Mouse (Mus musculus) layer of hippocampus, adult 18-20 months (tissue): ENCODE measurements around the gene Kcnj10. TPM values are rescaled to one million over a fixed set of nuclear protein-coding genes. Genes with fewer than 3 reads are reported as not detected.

Source experiments
- DNase-seq, 2 experiments: peaks; one replicate each; pipeline ENCODE4 v3.0.0; 2022; ENCODE audit warnings: low spot score in 2 of 2
- total RNA-seq, 2 experiments: library from RNA; stranded (reverse); gene quantifications; 2 replicates each; pipeline ENCODE4 v1.2.3; 2021

Kcnj10 gene
- total RNA-seq, 2 experiments from 2014 or later = 82.6 to 88.4 TPM

GRCm38 (mm10) chr1:172376758-172377458 is 35.9 kb downstream of the Kcnj10 start:
- DNase-seq = no peak

GRCm38 (mm10) chr1:172380066-172380465 is 39.1 kb downstream of the Kcnj10 start:
- DNase-seq = no peak

- DNase-seq = no peak
Observed at GRCm38 (mm10) chr1:172382090-172382489, 41.1 kb downstream of the Kcnj10 start.

GRCm38 (mm10) chr1:172387246-172387645 is 46.2 kb downstream of the Kcnj10 start:
- peak in 1 of 2 experiments; percentile 37 for DNase-seq

- no peak for DNase-seq
Observed at GRCm38 (mm10) chr1:172390769-172391168, 49.8 kb downstream of the Kcnj10 start.

GRCm38 (mm10) chr1:172391807-172392581 is 51.0 kb downstream of the Kcnj10 start:
- DNase-seq = no peak

- DNase-seq = no peak
Observed at GRCm38 (mm10) chr1:172392643-172393170, 51.7 kb downstream of the Kcnj10 start.

- DNase-seq = no peak
Observed at GRCm38 (mm10) chr1:172393739-172394138, 52.7 kb downstream of the Kcnj10 start.

- DNase-seq = no peak
Observed at GRCm38 (mm10) chr1:172396996-172397752, 56.2 kb downstream of the Kcnj10 start.

GRCm38 (mm10) chr1:172406077-172406706 is 65.2 kb downstream of the Kcnj10 start:
- DNase-seq = no peak

GRCm38 (mm10) chr1:172408996-172409395 is 68.0 kb downstream of the Kcnj10 start:
- DNase-seq = peak in 1 of 2 experiments; percentile 59

GRCm38 (mm10) chr1:172409431-172409830 is 68.4 kb downstream of the Kcnj10 start:
- no peak for DNase-seq

GRCm38 (mm10) chr1:172410806-172411205 is 69.8 kb downstream of the Kcnj10 start:
- peak in 1 of 2 experiments; percentile 53 for DNase-seq

- DNase-seq = peak; percentile 38 to 87
Observed at GRCm38 (mm10) chr1:172412204-172412603, 71.2 kb downstream of the Kcnj10 start.

GRCm38 (mm10) chr1:172413491-172414230 is 72.7 kb downstream of the Kcnj10 start:
- no peak for DNase-seq

GRCm38 (mm10) chr1:172414231-172414585 is 73.2 kb downstream of the Kcnj10 start:
- DNase-seq = no peak

- no peak for DNase-seq
Observed at GRCm38 (mm10) chr1:172415061-172415460, 74.1 kb downstream of the Kcnj10 start.

GRCm38 (mm10) chr1:172418173-172418572 is 77.2 kb downstream of the Kcnj10 start:
- DNase-seq = no peak

GRCm38 (mm10) chr1:172418642-172419041 is 77.6 kb downstream of the Kcnj10 start:
- no peak for DNase-seq

GRCm38 (mm10) chr1:172420181-172420580 is 79.2 kb downstream of the Kcnj10 start:
- no peak for DNase-seq
